Mouse (Mus musculus) erythroblast, embryonic 14.5 days (primary cell): ENCODE measurements around the gene Ccm2l.

Experiments used
- GATA1 ChIP-seq: IDR thresholded peaks from 2 replicates; pipeline ENCODE4 v1.6.1; 2012; ENCODE audit warnings: low read length, inconsistent platforms, mixed read lengths
- TAL1 ChIP-seq: IDR thresholded peaks from 3 replicates; pipeline ENCODE4 v1.6.1; 2012; ENCODE audit warnings: low read length, inconsistent platforms, mixed read lengths

GRCm38 (mm10) chr2:153087091-153087490 is 21.3 kb downstream of the Ccm2l start:
- TF ChIP-seq GATA1 (no peak), TAL1 (no peak)
